Mouse (Mus musculus): ENCODE measurements around the gene Acp5. TPM values are rescaled to one million over a fixed set of nuclear protein-coding genes. Genes with fewer than 3 reads are reported as not detected.

Gene Acp5
- total and polyA plus RNA-seq, 2 experiments from 2014 or later: 0.63 to 1.8 TPM

DNA sequence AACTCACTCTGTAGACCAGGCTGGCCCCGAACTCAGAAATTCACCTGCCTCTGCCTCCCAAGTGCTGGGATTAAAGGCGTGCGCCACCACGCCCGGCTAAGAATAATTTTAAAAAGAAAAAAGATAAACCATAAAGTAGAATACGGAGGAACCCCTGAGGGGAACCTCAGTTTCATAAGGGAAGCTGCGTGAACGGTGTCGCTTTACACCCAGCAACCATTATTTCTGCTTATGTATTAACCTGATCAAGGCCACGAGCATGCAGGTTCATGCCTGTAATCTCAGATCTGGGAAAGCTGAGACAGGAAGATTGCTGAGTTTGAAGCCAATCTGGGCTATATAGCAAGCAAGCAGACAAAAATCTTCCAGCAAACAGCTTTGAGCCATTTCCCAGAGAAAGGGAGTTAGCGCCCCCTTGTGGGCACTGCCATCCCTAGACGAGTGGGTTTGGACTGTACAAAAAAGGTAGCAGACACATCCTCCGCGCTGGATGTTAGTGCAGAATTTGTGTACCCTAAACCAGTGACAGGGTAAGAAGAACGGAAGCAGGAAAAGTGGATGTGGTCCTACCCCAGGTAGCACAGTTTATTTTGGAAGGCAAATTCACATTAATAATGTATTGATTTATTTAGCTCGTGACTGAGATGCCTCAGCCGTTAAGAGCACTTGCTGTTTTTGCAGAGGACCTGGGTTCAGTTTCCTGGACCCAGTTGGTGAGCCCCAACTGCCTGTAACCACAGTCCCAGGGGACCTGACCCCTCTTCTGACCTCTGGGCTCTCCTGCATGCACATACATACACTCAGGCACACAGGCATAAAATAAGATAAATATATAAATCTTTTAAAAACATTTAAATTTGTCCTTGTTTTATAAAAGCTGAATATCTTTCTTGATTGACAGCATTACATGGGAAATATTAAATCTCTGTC, 7.9 kb upstream of the Acp5 start:
- ATAC-seq: peak; percentile 79

DNA sequence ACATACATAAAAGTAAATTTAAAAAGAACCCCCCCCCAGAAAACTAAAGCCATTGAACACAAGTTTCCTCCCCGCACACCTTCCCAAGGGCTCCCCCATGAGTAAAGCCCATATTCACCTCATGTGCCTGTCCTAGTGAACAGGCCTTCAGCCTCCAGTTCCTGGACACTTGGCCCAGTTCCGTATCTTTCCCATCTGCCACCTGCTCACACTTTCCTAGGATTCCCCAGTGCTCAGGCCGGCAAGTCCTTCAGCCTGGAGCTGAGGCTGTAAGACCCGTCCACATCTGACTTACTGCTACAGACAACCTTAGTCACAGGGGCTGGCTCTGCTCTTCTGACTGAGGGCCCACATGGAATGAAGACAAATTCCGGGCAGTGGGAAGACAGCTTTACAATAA, 4.2 kb upstream of the Acp5 start:
- TF ChIP-seq CTCF (IDR thresholded peaks at IDR 0.05; ENCODE audit: low read depth): no peak
- Histone ChIP-seq H3K36me3 (ENCODE audit: insufficient read depth, low read length) (no peaks in the 10 kb centered on the region), H3K4me2 (ENCODE audit: low read depth, low read length) (no peak overlapping the region), H3K4me3 (ENCODE audit: low read length) (no peak overlapping the region), H3K9me3 (ENCODE audit: low read length) (no peaks in the 10 kb centered on the region), H3K4me1 (ENCODE audit: insufficient read depth, low read length) (no peaks in the 10 kb centered on the region), H3K27me3 (ENCODE audit: insufficient read depth, low read length) (no peaks in the 10 kb centered on the region), H3K27ac (no peak overlapping the region), H3K9ac (replicated peaks; ENCODE audit: low read length) (no peak overlapping the region)
- DNase-seq (ENCODE audit: low spot score) (no peak), ATAC-seq (no peak)
- WGBS: 85% methylated on average over 5 of the region's 5 CpGs

More for the DNA sequence above, 7.9 kb upstream of the Acp5 start:
- Histone ChIP-seq H3K9ac (replicated peaks; ENCODE audit: low read length) (no peak overlapping the region), H3K9me3 (ENCODE audit: low read length) (no peaks in the 10 kb centered on the region), H3K4me3 (ENCODE audit: low read length) (no peak overlapping the region), H3K27ac (no peak overlapping the region), H3K4me1 (ENCODE audit: insufficient read depth, low read length) (no peaks in the 10 kb centered on the region), H3K4me2 (ENCODE audit: low read depth, low read length) (no peak overlapping the region), H3K36me3 (ENCODE audit: insufficient read depth, low read length) (no peaks in the 10 kb centered on the region), H3K27me3 (ENCODE audit: insufficient read depth, low read length) (no peaks in the 10 kb centered on the region)
- peak; percentile 93 for DNase-seq (ENCODE audit: low spot score)
- WGBS: 54% methylated on average over 17 of the region's 17 CpGs
- peak; percentile 93 for TF ChIP-seq CTCF (IDR thresholded peaks at IDR 0.05; ENCODE audit: low read depth)

DNA sequence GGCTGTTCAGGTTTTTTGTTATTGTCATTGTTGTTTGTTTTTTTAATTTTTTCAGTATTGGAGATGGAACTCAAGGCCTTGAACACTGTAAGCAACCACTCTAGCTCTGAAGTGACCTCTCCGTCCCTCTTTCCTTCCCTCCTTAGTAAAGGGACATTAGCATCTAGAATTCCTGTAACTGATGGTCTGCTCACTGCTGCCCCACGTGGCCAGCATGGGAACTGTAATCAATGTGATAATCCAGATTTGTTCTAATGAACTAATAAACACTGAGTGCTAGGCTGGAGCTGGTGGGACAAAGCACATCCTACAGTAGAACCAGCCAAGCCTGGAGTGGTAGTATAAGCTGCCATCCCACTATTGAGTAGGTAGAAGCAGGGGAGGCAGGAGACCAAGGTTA, 3.0 kb upstream of the Acp5 start:
- H3K4me2 ChIP-seq (ENCODE audit: low read depth, low read length): no peak overlapping the region
- no peaks in the 10 kb centered on the region for H3K4me1 ChIP-seq (ENCODE audit: insufficient read depth, low read length)
- no peak for ATAC-seq
- no peaks in the 10 kb centered on the region for H3K36me3 ChIP-seq (ENCODE audit: insufficient read depth, low read length)
- no peaks in the 10 kb centered on the region for H3K27me3 ChIP-seq (ENCODE audit: insufficient read depth, low read length)
- 29% methylated on average over 2 of the region's 2 CpGs for WGBS
- no peak overlapping the region for H3K27ac ChIP-seq
- H3K9ac ChIP-seq (replicated peaks; ENCODE audit: low read length): no peak overlapping the region
- H3K4me3 ChIP-seq (ENCODE audit: low read length): no peak overlapping the region
- DNase-seq (ENCODE audit: low spot score): peak; percentile 48
- TF ChIP-seq CTCF (IDR thresholded peaks at IDR 0.05; ENCODE audit: low read depth): peak; percentile 90
- H3K9me3 ChIP-seq (ENCODE audit: low read length): no peaks in the 10 kb centered on the region

- H3K36me3 ChIP-seq (ENCODE audit: insufficient read depth, low read length): no peaks in the 10 kb centered on the region
- no peak overlapping the region for H3K4me3 ChIP-seq (ENCODE audit: low read length)
- 17% methylated on average over 23 of the region's 23 CpGs for WGBS
- no peak overlapping the region for H3K4me2 ChIP-seq (ENCODE audit: low read depth, low read length)
- 0 out of 2 replicates have a peak, but pooled peaks cover under 1% of the 10 kb centered on the region for H3K4me1 ChIP-seq (ENCODE audit: insufficient read depth, low read length)
- H3K27ac ChIP-seq: no peak overlapping the region
- peaks cover 5% of the 10 kb centered on the region; the same call in 1 of the 2 replicates for H3K27me3 ChIP-seq (ENCODE audit: insufficient read depth, low read length)
- TF ChIP-seq CTCF (IDR thresholded peaks at IDR 0.05; ENCODE audit: low read depth): no peak
- ATAC-seq (no peak), DNase-seq (ENCODE audit: low spot score) (peak; percentile 23)
- H3K9ac ChIP-seq (replicated peaks; ENCODE audit: low read length): no peak overlapping the region
- no peaks in the 10 kb centered on the region for H3K9me3 ChIP-seq (ENCODE audit: low read length)
Measured at GRCm38 (mm10) chr9:22136765-22137547, 1.4 kb upstream of the Acp5 start.

GRCm38 (mm10) chr9:22134988-22135643, 395 bp downstream of the Acp5 start:
- H3K9ac ChIP-seq (replicated peaks; ENCODE audit: low read length): no peak overlapping the region
- no peak for ATAC-seq
- H3K4me3 ChIP-seq (ENCODE audit: low read length): no peak overlapping the region
- H3K27ac ChIP-seq: no peak overlapping the region
- H3K27me3 ChIP-seq (ENCODE audit: insufficient read depth, low read length): peaks cover 14% of the 10 kb centered on the region
- H3K4me2 ChIP-seq (ENCODE audit: low read depth, low read length): no peak overlapping the region
- WGBS: 64% methylated on average over 9 of the region's 9 CpGs
- no peaks in the 10 kb centered on the region for H3K36me3 ChIP-seq (ENCODE audit: insufficient read depth, low read length)
- no peaks in the 10 kb centered on the region for H3K9me3 ChIP-seq (ENCODE audit: low read length)
- no peak for TF ChIP-seq CTCF (IDR thresholded peaks at IDR 0.05; ENCODE audit: low read depth)
- H3K4me1 ChIP-seq (ENCODE audit: insufficient read depth, low read length): peaks cover 7% of the 10 kb centered on the region; the same call in 1 of the 2 replicates
- DNase-seq (ENCODE audit: low spot score): no peak

- no peaks in the 10 kb centered on the region for H3K36me3 ChIP-seq (ENCODE audit: insufficient read depth, low read length)
- no peak overlapping the region for H3K4me3 ChIP-seq (ENCODE audit: low read length)
- no peaks in the 10 kb centered on the region for H3K9me3 ChIP-seq (ENCODE audit: low read length)
- H3K4me1 ChIP-seq (ENCODE audit: insufficient read depth, low read length): peaks cover 7% of the 10 kb centered on the region; the same call in 1 of the 2 replicates
- no peak overlapping the region for H3K27ac ChIP-seq
- TF ChIP-seq CTCF (IDR thresholded peaks at IDR 0.05; ENCODE audit: low read depth): no peak
- WGBS: 79% methylated on average over 7 of the region's 7 CpGs
- no peak for DNase-seq (ENCODE audit: low spot score)
- no peak for ATAC-seq
- no peak overlapping the region for H3K4me2 ChIP-seq (ENCODE audit: low read depth, low read length)
- H3K27me3 ChIP-seq (ENCODE audit: insufficient read depth, low read length): peaks cover 14% of the 10 kb centered on the region
- no peak overlapping the region for H3K9ac ChIP-seq (replicated peaks; ENCODE audit: low read length)
Measured at GRCm38 (mm10) chr9:22134246-22134890, 1.1 kb downstream of the Acp5 start.
